23 mouse cellular contexts compared by ENCODE assay signal in the genomic region with DNA sequence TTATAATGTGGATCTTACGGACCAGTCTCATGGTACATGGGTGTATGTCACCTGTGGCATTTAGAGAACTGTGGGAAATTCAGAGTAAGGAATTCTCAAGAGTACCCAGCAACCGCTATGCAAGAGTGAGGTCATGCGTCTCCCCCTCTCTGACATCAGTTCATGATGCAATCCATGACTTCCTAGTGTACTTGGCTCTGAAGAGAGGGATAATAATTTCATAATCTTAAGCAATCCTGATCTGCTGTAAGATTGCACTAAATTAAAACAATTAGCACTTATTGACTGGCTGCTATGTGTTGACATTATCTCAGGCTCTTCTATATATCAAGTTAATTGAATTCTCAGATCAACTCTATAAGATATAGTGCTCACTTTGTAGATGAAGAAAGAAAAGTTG. TPM values are rescaled to one million over a fixed set of nuclear protein-coding genes. Genes with fewer than 3 reads are reported as not detected.
DNase-seq lines count a peak whose midpoint lies in the region; TF ChIP-seq lines count a peak whose summit lies in the region.
"Had no signal": no experiment of that assay in that cellular context is flagged by ENCODE, and none has a peak within 500 bp of the region (broad histone marks: within the 10 kb centered on the region; RNA-seq: fewer than 3 reads in every experiment).

No protein-coding gene starts in this region.

- H3K36me3 ChIP-seq in liver, adult 2 months (ENCODE audit: control insufficient read depth, insufficient read depth, low read length), result no peaks in the 10 kb centered on the region
- H3K36me3 ChIP-seq: embryonic facial prominence, embryonic 10.5 days; forebrain, embryonic 10.5 days; G1E; heart, embryonic 13.5 days; hindbrain, embryonic 15.5 days had no signal

- WGBS in liver, adult 2 months, result 65% methylated on average over 3 of the region's 3 CpGs

- no peaks in the 10 kb centered on the region for H3K79me2 ChIP-seq in liver, adult 2 months (ENCODE audit: control insufficient read depth, insufficient read depth, low read length)

- peaks cover 1% of the 10 kb centered on the region; the same call in 1 of the 2 replicates for H3K4me1 ChIP-seq in liver, adult 2 months (ENCODE audit: control insufficient read depth, insufficient read depth, low read length)
- H3K4me1 ChIP-seq: embryonic facial prominence, embryonic 10.5 days; forebrain, embryonic 10.5 days; heart, embryonic 13.5 days; hindbrain, embryonic 15.5 days had no signal

- no peak overlapping the region for H3K4me3 ChIP-seq in liver, adult 2 months (ENCODE audit: insufficient read depth, low read depth, low read length)
- H3K4me3 ChIP-seq: embryonic facial prominence, embryonic 10.5 days; forebrain, embryonic 10.5 days; gastrocnemius, adult 2 months; heart, embryonic 13.5 days; hindbrain, embryonic 15.5 days had no signal

- DNase-seq in liver, adult 2 months (ENCODE audit: extremely low read depth, low read depth, low spot score), result peak; percentile 27
- DNase-seq in liver (no peak), MN1 (ENCODE audit: low spot score) (peak; percentile 29)
- DNase-seq in gonadal fat pad, adult 2 months (ENCODE audit: low read depth), result peak; percentile 61
- no peak for DNase-seq in right cerebral cortex, postnatal 4 days
- DNase-seq in gastrocnemius, postnatal 4 days (ENCODE audit: low spot score in 2 of 2), result no peak
- DNase-seq: cerebellum, adult 2 months; cerebellum, postnatal 10 days; gastrocnemius, adult 2 months; gastrocnemius, postnatal 25 days; heart, postnatal 36 days had no signal

- no peak overlapping the region for H3K9ac ChIP-seq in liver, adult 2 months (ENCODE audit: low read depth, low read length)
- H3K9ac ChIP-seq: heart, embryonic 13.5 days; hindbrain, embryonic 15.5 days had no signal

- TF ChIP-seq POLR2A in liver, adult 2 months (IDR thresholded peaks at IDR 0.05; ENCODE audit: extremely low read depth, insufficient read depth, low read length), result no peak

- no peaks in the 10 kb centered on the region for H3K27me3 ChIP-seq in liver, adult 2 months (ENCODE audit: control insufficient read depth, insufficient read depth, low read length)
- H3K27me3 ChIP-seq: heart, embryonic 13.5 days; hindbrain, embryonic 15.5 days had no signal

- no peak for TF ChIP-seq CTCF in liver, adult 2 months (IDR thresholded peaks at IDR 0.05; ENCODE audit: low read depth, low read length)

- H3K27ac ChIP-seq in liver, adult 2 months (replicated peaks; ENCODE audit: insufficient read depth, low read depth, low read length), result no peak overlapping the region
- H3K27ac ChIP-seq: embryonic facial prominence, embryonic 10.5 days; forebrain, embryonic 10.5 days; gastrocnemius, adult 2 months; heart, embryonic 13.5 days; hindbrain, embryonic 15.5 days had no signal

RNA-seq across cellular contexts. Expression of a gene that starts 16.4 kb away (rescaled TPM):
- total RNA-seq in liver, adult 2 months (2014; rRNA removed), result not detected in 2 replicates
- not detected in 2 replicates for polyA plus RNA-seq in liver, adult 2 months (2012; rRNA removed)
- not detected in 2 replicates for polyA plus RNA-seq in gonadal fat pad, adult 2 months (2012; rRNA removed)
- not detected for total RNA-seq in gastrocnemius, postnatal 4 days (2021)
- total RNA-seq: adrenal gland, adult 18-20 months; adrenal gland, postnatal 36 days; gastrocnemius, adult 2 months; gastrocnemius, postnatal 25 days; heart, adult 8-10 months; heart, postnatal 36 days had no signal
- polyA plus RNA-seq: cerebellum, adult 2 months; embryonic facial prominence, embryonic 10.5 days; embryonic facial prominence, embryonic 14.5 days; forebrain, embryonic 10.5 days; forebrain, embryonic 14.5 days; G1E; heart, embryonic 13.5 days; heart, postnatal 0 days; hindbrain, embryonic 11.5 days; hindbrain, embryonic 15.5 days had no signal

RNA-seq across cellular contexts. Expression of a gene that starts 39.7 kb away (rescaled TPM):
- 2.1 and 2.5 TPM in 2 replicates for total RNA-seq in liver, adult 2 months (2014; rRNA removed)
- polyA plus RNA-seq in liver, adult 2 months (2012; rRNA removed), result 1.9 and 2.1 TPM in 2 replicates
- 4.2 and 4.6 TPM in 2 replicates for polyA plus RNA-seq in gonadal fat pad, adult 2 months (2012; rRNA removed)
- 1 to 10 TPM; 8.1 to 8.7 TPM for total RNA-seq in gastrocnemius, postnatal 4 days (2021)
- polyA plus RNA-seq: G1E had no signal

Comparison
In these comparisons a context has a peak if more than half of its experiments do, and no peak if none do; other contexts are left out.
1. DNase-seq: peak in liver, adult 2 months (single experiment), MN1 (single experiment) and gonadal fat pad, adult 2 months (single experiment); none in liver (single experiment), right cerebral cortex, postnatal 4 days (single experiment) and gastrocnemius, postnatal 4 days (0 of 2).